Mouse (Mus musculus) spleen, adult 2 months (tissue): Measurements from ENCODE around the gene Il11ra1. TPM values are rescaled to one million over a fixed set of nuclear protein-coding genes. Genes with fewer than 3 reads are reported as not detected.

Experiments
- DNase-seq, 2 experiments: peaks; one replicate each; pipeline versions ENCODE4 v3.0.0 to v3.0.0-alpha.2; 2012 to 2021; ENCODE audit warnings: low spot score in 2 of 2, low read depth in 1 of 2
- H3K27ac ChIP-seq: fragments of 200-500 bp; 2 replicates; pipeline ENCODE4 v1.5.1; 2012; ENCODE audit warnings: low read length, inconsistent platforms; ENCODE audit not compliant: insufficient read depth
- H3K27me3 ChIP-seq: fragments of 200-500 bp; 2 replicates; pipeline ENCODE4 v1.6.1; 2012; ENCODE audit warnings: mild to moderate bottlenecking, moderate library complexity, low read length, inconsistent platforms; ENCODE audit not compliant: control insufficient read depth, insufficient read depth
- H3K36me3 ChIP-seq: fragments of 200-500 bp; 2 replicates; pipeline ENCODE4 v1.6.1; 2012; ENCODE audit warnings: mild to moderate bottlenecking, low read length, inconsistent platforms; ENCODE audit not compliant: control insufficient read depth, insufficient read depth
- H3K4me1 ChIP-seq: fragments of 200-500 bp; 2 replicates; pipeline ENCODE4 v1.6.1; 2011; ENCODE audit warnings: inconsistent platforms; ENCODE audit not compliant: control insufficient read depth, insufficient read depth, insufficient read length
- H3K4me3 ChIP-seq: fragments of 200-500 bp; 2 replicates; pipeline ENCODE4 v1.5.1; 2011; ENCODE audit warnings: mild to moderate bottlenecking, inconsistent platforms; ENCODE audit not compliant: insufficient read depth, insufficient read length; ENCODE audit errors: extremely low read depth
- CTCF ChIP-seq: fragments of 200-500 bp; IDR thresholded peaks from 2 replicates; pipeline ENCODE4 v1.5.1; 2011; ENCODE audit warnings: mild to moderate bottlenecking, inconsistent platforms; ENCODE audit not compliant: insufficient read depth, insufficient read length, insufficient replicate concordance; ENCODE audit errors: extremely low read depth
- POLR2A ChIP-seq: fragments of 200-500 bp; IDR thresholded peaks from 2 replicates; pipeline ENCODE4 v1.6.1; 2011; ENCODE audit warnings: low read depth, low read length, inconsistent platforms
- WGBS: fragments of 180-500 bp; shearing (Covaris S2); methylation state at CpG from one replicate; pipeline ENCODE4 v1.1.7; 2018; 5-methylcytosine and 5-hydroxymethylcytosine counted together
- polyA plus RNA-seq: library from polyadenylated mRNA; depleted of rRNA; stranded (reverse); fragments of >200 nt; gene quantifications from 2 replicates; pipeline ENCODE4 v1.2.3, GENCODE M21; 2012

Il11ra1 gene
- polyA plus RNA-seq, 1 experiment: 52.1 TPM

- Histone ChIP-seq H3K4me3 (no peak overlapping the region), H3K36me3 (no peaks in the 10 kb centered on the region), H3K27ac (no peak overlapping the region), H3K27me3 (0 out of 2 replicates have a peak, but pooled peaks cover 2% of the 10 kb centered on the region), H3K4me1 (no peaks in the 10 kb centered on the region)
- DNase-seq: no peak
- 83% methylated on average over 11 of the region's 11 CpGs for WGBS
- no peak for TF ChIP-seq POLR2A
- no peak for TF ChIP-seq CTCF
These were observed 38.8 kb upstream of the Il11ra1 start for GRCm38 (mm10) chr4:41660851-41661430.

GRCm38 (mm10) chr4:41662723-41663122 lies 37.1 kb upstream of the Il11ra1 start:
- H3K4me1 ChIP-seq: no peaks in the 10 kb centered on the region
- H3K27me3 ChIP-seq: 0 out of 2 replicates have a peak, but pooled peaks cover 2% of the 10 kb centered on the region
- no peak for TF ChIP-seq POLR2A
- TF ChIP-seq CTCF: no peak
- DNase-seq: no peak
- no peak overlapping the region for H3K4me3 ChIP-seq
- H3K27ac ChIP-seq: no peak overlapping the region
- no peaks in the 10 kb centered on the region for H3K36me3 ChIP-seq
- WGBS: 68% methylated on average over 11 of the region's 11 CpGs

- Histone ChIP-seq H3K4me1 (no peaks in the 10 kb centered on the region), H3K27me3 (0 out of 2 replicates have a peak, but pooled peaks cover 2% of the 10 kb centered on the region)
- TF ChIP-seq CTCF (no peak), POLR2A (no peak)
These were observed 36.2 kb upstream of the Il11ra1 start for GRCm38 (mm10) chr4:41663614-41664013.

GRCm38 (mm10) chr4:41664533-41664932 lies 35.3 kb upstream of the Il11ra1 start:
- H3K36me3 ChIP-seq: no peaks in the 10 kb centered on the region
- TF ChIP-seq POLR2A: no peak
- TF ChIP-seq CTCF: no peak
- 0 out of 2 replicates have a peak, but pooled peaks cover 2% of the 10 kb centered on the region for H3K27me3 ChIP-seq
- no peak overlapping the region for H3K27ac ChIP-seq
- WGBS: 9% methylated on average over 7 of the region's 7 CpGs
- H3K4me1 ChIP-seq: no peaks in the 10 kb centered on the region
- DNase-seq: no peak
- no peak overlapping the region for H3K4me3 ChIP-seq

More at GRCm38 (mm10) chr4:41663614-41664013, 36.2 kb upstream of the Il11ra1 start:
- Histone ChIP-seq H3K27ac (no peak overlapping the region), H3K36me3 (no peaks in the 10 kb centered on the region), H3K4me3 (no peak overlapping the region)
- WGBS: 55% methylated on average over 9 of the region's 9 CpGs
- no peak for DNase-seq

GRCm38 (mm10) chr4:41665009-41665675 lies 34.6 kb upstream of the Il11ra1 start:
- Histone ChIP-seq H3K4me1 (no peaks in the 10 kb centered on the region), H3K27me3 (0 out of 2 replicates have a peak, but pooled peaks cover 2% of the 10 kb centered on the region), H3K27ac (no peak overlapping the region), H3K4me3 (no peak overlapping the region), H3K36me3 (no peaks in the 10 kb centered on the region)
- TF ChIP-seq CTCF (no peak), POLR2A (no peak)
- DNase-seq: no peak
- WGBS: 2% methylated on average over 4 of the region's 8 CpGs

GRCm38 (mm10) chr4:41666646-41667045 lies 33.1 kb upstream of the Il11ra1 start:
- no peak overlapping the region for H3K27ac ChIP-seq
- DNase-seq: no peak
- 0 out of 2 replicates have a peak, but pooled peaks cover 2% of the 10 kb centered on the region for H3K27me3 ChIP-seq
- H3K36me3 ChIP-seq: no peaks in the 10 kb centered on the region
- WGBS: 92% methylated on average over 11 of the region's 11 CpGs
- no peaks in the 10 kb centered on the region for H3K4me1 ChIP-seq
- no peak overlapping the region for H3K4me3 ChIP-seq
- no peak for TF ChIP-seq CTCF

GRCm38 (mm10) chr4:41670836-41671235 lies 29.0 kb upstream of the Il11ra1 start:
- H3K4me1 ChIP-seq: no peaks in the 10 kb centered on the region
- H3K36me3 ChIP-seq: no peaks in the 10 kb centered on the region
- H3K27me3 ChIP-seq: no peaks in the 10 kb centered on the region
- DNase-seq: no peak
- no peak overlapping the region for H3K27ac ChIP-seq
- no peak overlapping the region for H3K4me3 ChIP-seq
- TF ChIP-seq CTCF (no peak), POLR2A (no peak)
- WGBS: 88% methylated on average over 18 of the region's 18 CpGs
